Mouse (Mus musculus): Measurements from ENCODE around the gene Cops6. TPM values are rescaled to one million over a fixed set of nuclear protein-coding genes. Genes with fewer than 3 reads are reported as not detected.

Gene Cops6
- polyA plus RNA-seq (2014; fragmentation: Nextera tagmentation; extraction: Ambion mirVana): 256 and 259 TPM in 2 replicates

DNA sequence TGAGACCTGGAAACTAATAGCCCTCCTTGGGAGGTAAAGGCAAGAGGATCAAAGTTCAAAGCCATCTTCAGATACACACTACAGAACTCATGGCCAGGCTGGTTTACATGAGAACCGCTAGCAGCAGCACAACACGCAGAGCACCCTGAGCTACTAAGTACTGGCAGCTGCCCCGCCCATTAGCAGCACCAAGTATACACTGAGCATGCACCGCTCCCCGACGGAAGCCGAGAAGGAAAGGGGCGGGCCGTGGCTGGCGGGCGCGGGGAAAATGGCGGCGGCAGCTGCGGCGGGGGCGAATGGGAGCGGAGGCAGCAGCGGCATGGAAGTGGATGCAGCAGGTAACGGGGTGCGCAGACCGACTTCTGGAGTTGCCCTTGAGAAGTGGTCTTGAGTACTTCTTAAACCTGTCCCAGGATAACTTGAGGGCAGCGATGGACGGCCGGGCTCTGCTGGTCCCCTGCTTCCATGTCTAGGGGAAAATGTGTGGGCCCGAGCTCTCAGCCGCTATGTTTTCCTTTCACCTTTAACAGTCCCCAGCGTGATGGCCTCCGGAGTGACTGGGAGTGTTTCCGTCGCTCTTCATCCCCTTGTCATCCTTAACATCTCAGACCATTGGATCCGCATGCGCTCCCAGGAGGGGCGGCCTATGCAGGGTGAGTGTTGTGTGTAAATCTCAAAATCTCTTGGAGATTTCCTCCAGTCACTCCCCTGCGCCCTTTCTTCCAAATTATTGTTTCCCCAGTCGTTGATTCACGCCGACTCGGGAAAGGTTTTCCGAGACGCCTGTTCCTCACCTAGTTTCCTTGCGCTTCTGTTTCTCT, at the start of gene Cops6:
Gene Cops6, plus strand, starts transcription at position 230 of the 824 bp plus-strand sequence.
- Histone ChIP-seq H3K27ac (ENCODE audit: low read depth) (peak within 1 kb of the TSS; percentile 56; the same call in 1 of the 2 replicates), H3K27me3 (ENCODE audit: insufficient read depth, low read length) (no peaks in the 10 kb centered on the region), H3K4me2 (peak within 1 kb of the TSS; percentile 85), H3K9ac (peak within 1 kb of the TSS; percentile 79), H3K9me3 (ENCODE audit: low read depth, low read length) (no peaks in the 10 kb centered on the region), H3K4me1 (ENCODE audit: insufficient read depth) (0 out of 2 replicates have a peak, but pooled peaks cover 2% of the 10 kb centered on the region), H3K4me3 (ENCODE audit: low read depth, low read length) (peak within 1 kb of the TSS; percentile 82), H3K36me3 (ENCODE audit: insufficient read depth) (peaks cover 39% of the 10 kb centered on the region)
- under 1% methylated on average over 41 of the region's 42 CpGs for WGBS
- DNase-seq: peak; percentile 95
- ATAC-seq (ENCODE audit: insufficient read depth): peak; percentile 98
- TF ChIP-seq CTCF (IDR thresholded peaks at IDR 0.05; ENCODE audit: low read depth): no peak

DNA sequence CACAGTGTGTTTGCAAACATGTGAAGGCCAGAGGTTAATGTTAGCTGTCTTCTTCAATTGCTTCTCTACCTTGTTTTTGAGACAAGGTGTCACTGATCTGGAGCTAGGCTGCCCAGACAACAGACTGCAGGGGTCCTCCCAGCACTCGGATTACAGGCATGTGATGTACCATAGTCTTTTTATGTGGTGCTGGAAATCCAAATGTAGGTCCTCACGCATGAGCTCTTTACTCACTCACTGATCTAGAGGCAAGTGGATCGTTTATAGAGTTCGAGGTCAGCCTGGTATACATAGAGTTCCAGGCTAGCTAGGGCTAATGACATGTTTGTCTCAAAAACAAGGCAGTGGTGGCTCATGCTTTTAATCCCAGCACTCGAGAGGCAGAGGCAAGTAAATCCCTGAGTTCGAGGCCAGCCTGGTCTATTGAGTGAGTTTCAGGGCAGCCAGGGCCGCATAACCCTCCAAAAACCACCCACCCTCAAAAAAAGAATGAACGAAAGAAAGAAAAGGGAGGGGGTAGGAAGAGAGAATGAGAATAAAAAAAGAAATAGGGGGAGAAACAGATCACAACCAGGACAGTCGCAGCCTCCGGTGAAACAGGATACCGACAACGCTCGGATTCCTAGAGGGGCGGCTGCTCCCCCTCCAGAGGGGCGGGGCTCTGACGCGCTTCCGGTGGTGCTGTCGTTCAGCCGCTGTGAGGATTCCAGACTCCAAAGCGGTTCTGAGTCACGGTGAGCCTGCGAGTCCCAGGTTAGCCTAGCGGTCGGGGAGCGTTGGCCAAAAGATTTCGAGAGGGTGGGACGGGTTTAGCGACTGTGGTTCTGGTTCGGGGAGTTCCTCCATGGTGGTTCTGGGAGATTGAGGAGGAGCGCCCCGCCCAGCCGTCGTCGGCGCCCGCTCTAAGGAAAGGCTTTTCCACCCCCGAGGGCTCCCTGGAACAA, 44.3 kb upstream of the Cops6 start, which contains the start of gene Zscan21:
Gene Zscan21, plus strand, starts transcription at position 649 of the 944 bp plus-strand sequence.
- WGBS: 6% methylated on average over 38 of the region's 38 CpGs
- peak; percentile 98 for ATAC-seq (ENCODE audit: insufficient read depth)

DNA sequence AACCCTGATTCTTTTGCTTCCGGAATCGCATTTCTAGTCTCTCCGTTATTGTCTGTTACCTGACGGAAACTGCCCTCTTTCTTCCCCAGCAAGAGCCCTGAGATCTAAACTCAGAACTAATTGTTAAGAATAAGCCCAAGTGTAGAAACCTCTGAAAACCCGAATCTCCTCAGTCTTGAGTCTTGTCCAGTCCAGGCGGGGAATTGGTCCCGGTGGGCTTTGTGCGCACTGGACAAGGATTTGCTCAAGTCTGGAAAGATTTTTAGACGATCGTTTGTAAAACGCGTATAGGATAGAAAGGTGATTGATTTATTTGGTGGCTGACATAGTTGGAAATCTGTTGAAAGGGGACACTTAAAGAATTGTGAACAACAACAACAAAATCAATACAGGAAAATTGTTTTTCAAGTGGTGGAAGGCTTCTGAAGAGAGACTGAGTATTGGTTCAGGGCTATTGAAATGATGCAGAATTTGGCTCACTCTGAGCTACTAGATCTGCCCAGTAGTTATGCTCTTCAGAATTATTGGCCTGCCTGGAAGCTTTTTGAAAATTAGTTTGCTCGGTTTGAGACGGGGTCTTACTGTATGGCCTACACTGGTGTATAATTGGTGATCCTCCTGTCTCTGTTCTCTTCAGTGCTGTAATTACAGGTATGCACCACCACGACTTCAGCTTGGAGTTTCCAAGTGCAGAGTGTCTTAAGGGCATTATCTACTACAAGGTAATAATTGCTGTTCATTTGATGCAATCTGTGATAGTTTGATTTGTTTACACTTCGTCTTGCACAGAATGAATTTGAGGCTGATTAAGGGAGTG, 43.5 kb upstream of the Cops6 start:
- TF ChIP-seq CTCF (IDR thresholded peaks at IDR 0.05; ENCODE audit: low read depth): no peak
- WGBS: 6% methylated on average over 16 of the region's 16 CpGs
- Histone ChIP-seq H3K4me2 (peak overlapping the region; percentile 67), H3K36me3 (ENCODE audit: insufficient read depth) (peaks cover 16% of the 10 kb centered on the region), H3K9me3 (ENCODE audit: low read depth, low read length) (no peaks in the 10 kb centered on the region), H3K27me3 (ENCODE audit: insufficient read depth, low read length) (no peaks in the 10 kb centered on the region), H3K4me3 (ENCODE audit: low read depth, low read length) (peak overlapping the region; percentile 75), H3K9ac (peak overlapping the region; percentile 79), H3K4me1 (ENCODE audit: insufficient read depth) (peaks cover 4% of the 10 kb centered on the region; the same call in 1 of the 2 replicates), H3K27ac (ENCODE audit: low read depth) (peak overlapping the region; percentile 96)
- peak; percentile 19 for DNase-seq
- ATAC-seq (ENCODE audit: insufficient read depth): peak; percentile 36

More for the DNA sequence above, 44.3 kb upstream of the Cops6 start, which contains the start of gene Zscan21:
- Histone ChIP-seq H3K4me3 (ENCODE audit: low read depth, low read length) (peak within 1 kb of the TSS; percentile 75), H3K9ac (peak within 1 kb of the TSS; percentile 79), H3K4me2 (peak within 1 kb of the TSS; percentile 67), H3K27me3 (ENCODE audit: insufficient read depth, low read length) (no peaks in the 10 kb centered on the region), H3K27ac (ENCODE audit: low read depth) (peak within 1 kb of the TSS; percentile 96), H3K4me1 (ENCODE audit: insufficient read depth) (peaks cover 4% of the 10 kb centered on the region; the same call in 1 of the 2 replicates), H3K9me3 (ENCODE audit: low read depth, low read length) (no peaks in the 10 kb centered on the region), H3K36me3 (ENCODE audit: insufficient read depth) (peaks cover 16% of the 10 kb centered on the region)
- DNase-seq: peak; percentile 97
- no peak for TF ChIP-seq CTCF (IDR thresholded peaks at IDR 0.05; ENCODE audit: low read depth)

DNA sequence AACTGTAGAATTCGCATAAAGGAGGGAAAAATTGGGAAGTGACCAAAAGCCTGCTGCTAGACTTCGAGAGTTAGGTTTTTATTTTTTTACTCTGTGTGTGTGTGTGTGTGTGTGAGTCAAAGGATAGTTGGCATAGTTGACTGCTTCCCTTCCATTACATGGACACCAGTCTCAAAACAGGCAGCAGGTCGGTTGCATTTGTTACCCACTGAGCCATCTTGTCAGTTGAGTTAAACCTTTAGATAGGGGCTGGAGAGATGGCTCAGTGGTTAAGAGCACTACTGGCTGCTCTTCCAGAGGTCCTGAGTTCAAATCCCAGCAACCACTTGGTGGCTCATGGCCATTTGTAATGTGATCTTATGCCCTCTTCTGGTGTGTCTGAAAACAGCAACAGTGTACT, 42.8 kb upstream of the Cops6 start:
- ATAC-seq (ENCODE audit: insufficient read depth): no peak
- DNase-seq: peak; percentile 8
- Histone ChIP-seq H3K9ac (peak overlapping the region; percentile 79), H3K36me3 (ENCODE audit: insufficient read depth) (peaks cover 18% of the 10 kb centered on the region), H3K27ac (ENCODE audit: low read depth) (peak overlapping the region; percentile 96; the same call in 1 of the 2 replicates), H3K27me3 (ENCODE audit: insufficient read depth, low read length) (no peaks in the 10 kb centered on the region), H3K9me3 (ENCODE audit: low read depth, low read length) (no peaks in the 10 kb centered on the region), H3K4me3 (ENCODE audit: low read depth, low read length) (peak overlapping the region; percentile 75), H3K4me2 (peak overlapping the region; percentile 67), H3K4me1 (ENCODE audit: insufficient read depth) (peaks cover 4% of the 10 kb centered on the region; the same call in 1 of the 2 replicates)
- 55% methylated on average over 3 of the region's 3 CpGs for WGBS
- peak; percentile 8; the same call in 1 of the 2 replicates for TF ChIP-seq CTCF (IDR thresholded peaks at IDR 0.05; ENCODE audit: low read depth)

DNA sequence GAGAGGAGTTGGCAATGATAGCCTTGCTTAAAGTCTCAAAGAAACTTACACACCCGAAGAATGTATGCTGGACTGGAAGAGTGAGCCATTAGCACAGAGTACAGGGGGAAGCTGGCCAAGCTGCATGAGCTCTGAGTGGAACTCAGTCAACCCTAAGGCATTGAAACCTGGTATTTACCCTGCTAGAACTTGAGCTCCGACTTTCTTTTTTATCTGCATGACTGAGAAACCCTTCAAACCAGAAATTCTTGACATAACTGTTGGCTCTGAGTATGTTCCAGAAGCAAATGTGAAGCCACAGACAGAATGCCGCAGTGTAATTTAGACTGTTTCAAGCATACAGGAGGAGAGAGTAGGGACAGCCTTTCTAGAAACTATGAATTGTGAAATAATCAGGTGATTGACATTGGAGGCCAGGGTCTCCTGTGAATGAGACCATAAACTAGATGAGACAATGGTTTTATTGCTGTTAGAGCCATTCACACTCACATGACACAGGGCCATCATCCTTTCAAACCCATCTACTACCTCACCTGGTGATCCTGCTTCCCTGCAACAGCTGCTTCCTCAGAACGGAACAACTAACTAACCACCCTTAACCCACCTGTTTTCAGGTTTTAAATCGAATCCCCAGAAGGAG, 28.3 kb upstream of the Cops6 start:
- H3K36me3 ChIP-seq (ENCODE audit: insufficient read depth): peaks cover 73% of the 10 kb centered on the region
- no peak overlapping the region for H3K9ac ChIP-seq
- DNase-seq (no peak), ATAC-seq (ENCODE audit: insufficient read depth) (no peak)
- no peaks in the 10 kb centered on the region for H3K4me1 ChIP-seq (ENCODE audit: insufficient read depth)
- no peak for TF ChIP-seq CTCF (IDR thresholded peaks at IDR 0.05; ENCODE audit: low read depth)
- no peaks in the 10 kb centered on the region for H3K9me3 ChIP-seq (ENCODE audit: low read depth, low read length)
- H3K27ac ChIP-seq (ENCODE audit: low read depth): no peak overlapping the region
- no peak overlapping the region for H3K4me3 ChIP-seq (ENCODE audit: low read depth, low read length)
- 89% methylated on average over 5 of the region's 5 CpGs for WGBS
- no peaks in the 10 kb centered on the region for H3K27me3 ChIP-seq (ENCODE audit: insufficient read depth, low read length)
- no peak overlapping the region for H3K4me2 ChIP-seq

GRCm38 (mm10) chr5:138137257-138137656, 23.6 kb upstream of the Cops6 start:
- Histone ChIP-seq H3K9ac (no peak overlapping the region), H3K4me1 (ENCODE audit: insufficient read depth) (no peaks in the 10 kb centered on the region), H3K4me3 (ENCODE audit: low read depth, low read length) (no peak overlapping the region), H3K9me3 (ENCODE audit: low read depth, low read length) (no peaks in the 10 kb centered on the region), H3K4me2 (no peak overlapping the region), H3K27ac (ENCODE audit: low read depth) (no peak overlapping the region), H3K27me3 (ENCODE audit: insufficient read depth, low read length) (no peaks in the 10 kb centered on the region), H3K36me3 (ENCODE audit: insufficient read depth) (peaks cover 32% of the 10 kb centered on the region)
- no peak for TF ChIP-seq CTCF (IDR thresholded peaks at IDR 0.05; ENCODE audit: low read depth)
- 41% methylated on average over 4 of the region's 4 CpGs for WGBS
- ATAC-seq (ENCODE audit: insufficient read depth) (no peak), DNase-seq (no peak)
